Mouse (Mus musculus) cerebellum, postnatal 10 days (tissue): ENCODE measurements around the gene Dtx1.

ENCODE experiments used
- DNase-seq, 2 experiments: peaks; one replicate each; pipeline ENCODE4 v3.0.0; 2021; ENCODE audit warnings: mixed read lengths in 2 of 2

The Dtx1 gene

GRCm38 (mm10) chr5:120634860-120635259 is 76.9 kb downstream of the Dtx1 start:
- DNase-seq, result no peak

GRCm38 (mm10) chr5:120634131-120634530 is 77.6 kb downstream of the Dtx1 start, which contains the start of gene Cfap73:
Cfap73 (minus strand) TSS chr5:120634235.
- DNase-seq, result no peak

- DNase-seq, result no peak
Observed at GRCm38 (mm10) chr5:120631892-120632291, 79.8 kb downstream of the Dtx1 start.

GRCm38 (mm10) chr5:120631128-120631527 is 80.6 kb downstream of the Dtx1 start:
- DNase-seq, result no peak
